Mouse (Mus musculus) kidney, adult 2 months (tissue): ENCODE measurements around the gene Rab36. TPM values are rescaled to one million over a fixed set of nuclear protein-coding genes. Genes with fewer than 3 reads are reported as not detected.

Experiments
- DNase-seq: peaks from one replicate; pipeline ENCODE4 v3.0.0; 2021
- H3K27ac ChIP-seq: fragments of 200-500 bp; 2 replicates; pipeline ENCODE4 v1.5.1; 2012; ENCODE audit warnings: low read depth, low read length, control low read depth, inconsistent platforms; ENCODE audit not compliant: insufficient read depth
- H3K27me3 ChIP-seq: fragments of 200-500 bp; replicated peaks from 2 replicates; pipeline ENCODE4 v1.6.1; 2012; ENCODE audit warnings: mild to moderate bottlenecking, moderate library complexity, low read length, inconsistent platforms; ENCODE audit not compliant: control insufficient read depth, insufficient read depth
- H3K36me3 ChIP-seq: fragments of 200-500 bp; 2 replicates; pipeline ENCODE4 v1.6.1; 2012; ENCODE audit warnings: mild to moderate bottlenecking, moderate library complexity, low read length, inconsistent platforms; ENCODE audit not compliant: control insufficient read depth, insufficient read depth
- H3K4me1 ChIP-seq: fragments of 200-500 bp; 2 replicates; pipeline ENCODE4 v1.6.1; 2011; ENCODE audit warnings: low read length; ENCODE audit not compliant: control insufficient read depth, insufficient read depth
- H3K4me3 ChIP-seq: fragments of 200-500 bp; 2 replicates; pipeline ENCODE4 v1.5.1; 2011; ENCODE audit warnings: mild to moderate bottlenecking, low read depth, low read length, control low read depth; ENCODE audit not compliant: insufficient read depth
- CTCF ChIP-seq: fragments of 200-500 bp; conservative IDR thresholded peaks from 2 replicates; pipeline ENCODE4 v1.5.1; 2011; ENCODE audit warnings: low read depth, mild to moderate bottlenecking, control low read depth, low read length, moderate library complexity, mixed read lengths; ENCODE audit not compliant: insufficient read depth, insufficient read length
- POLR2A ChIP-seq: fragments of 200-500 bp; IDR thresholded peaks from one replicate; pipeline ENCODE4 v1.6.1; 2011; ENCODE audit warnings: low read depth, low read length, control low read depth
- WGBS: fragments of 180-500 bp; shearing (Covaris S2); methylation state at CpG from one replicate; pipeline ENCODE4 v1.1.7; 2018; 5-methylcytosine and 5-hydroxymethylcytosine counted together
- polyA plus RNA-seq: library from polyadenylated mRNA; depleted of rRNA; stranded (reverse); fragments of >200 nt; gene quantifications from 2 replicates; pipeline ENCODE4 v1.2.3, GENCODE M21; 2012

Rab36 gene
- polyA plus RNA-seq, 1 experiment = 9.5 TPM

GRCm38 (mm10) chr10:75048711-75049110 is 11.9 kb downstream of the Rab36 start:
- no peak for DNase-seq
- TF ChIP-seq POLR2A (no peak), CTCF (no peak)
- H3K27ac ChIP-seq = no peak overlapping the region
- WGBS = 96% methylated on average over 7 of the region's 7 CpGs
- no peaks in the 10 kb centered on the region for H3K27me3 ChIP-seq
- H3K4me1 ChIP-seq = no peaks in the 10 kb centered on the region; the same call in 1 of the 2 replicates
- H3K4me3 ChIP-seq = no peak overlapping the region
- H3K36me3 ChIP-seq = no peaks in the 10 kb centered on the region

- Histone ChIP-seq H3K27me3 (no peaks in the 10 kb centered on the region), H3K36me3 (no peaks in the 10 kb centered on the region), H3K4me1 (peaks cover 5% of the 10 kb centered on the region; the same call in 1 of the 2 replicates), H3K4me3 (no peak overlapping the region), H3K27ac (no peak overlapping the region)
- no peak for TF ChIP-seq POLR2A
- TF ChIP-seq CTCF = no peak
- no peak for DNase-seq
- 85% methylated on average over 21 of the region's 21 CpGs for WGBS
Observed at GRCm38 (mm10) chr10:75051364-75052074, 14.7 kb downstream of the Rab36 start.

- Histone ChIP-seq H3K4me1 (peaks cover 5% of the 10 kb centered on the region; the same call in 1 of the 2 replicates), H3K27me3 (no peaks in the 10 kb centered on the region), H3K27ac (no peak overlapping the region), H3K36me3 (no peaks in the 10 kb centered on the region), H3K4me3 (no peak overlapping the region)
- WGBS = 54% methylated on average over 8 of the region's 8 CpGs
- peak; percentile 85 for DNase-seq
- TF ChIP-seq CTCF = no peak
- no peak for TF ChIP-seq POLR2A
Observed at GRCm38 (mm10) chr10:75052902-75053301, 16.0 kb downstream of the Rab36 start.

GRCm38 (mm10) chr10:75053655-75054054 is 16.8 kb downstream of the Rab36 start:
- H3K27me3 ChIP-seq = no peaks in the 10 kb centered on the region
- peaks cover 5% of the 10 kb centered on the region; the same call in 1 of the 2 replicates for H3K4me1 ChIP-seq
- WGBS = 44% methylated on average over 4 of the region's 4 CpGs
- DNase-seq = peak; percentile 65
- H3K27ac ChIP-seq = no peak overlapping the region
- no peaks in the 10 kb centered on the region for H3K36me3 ChIP-seq
- no peak overlapping the region for H3K4me3 ChIP-seq
- TF ChIP-seq POLR2A (no peak), CTCF (no peak)

- DNase-seq = no peak
- H3K27me3 ChIP-seq = no peaks in the 10 kb centered on the region
- no peak overlapping the region for H3K27ac ChIP-seq
- H3K4me1 ChIP-seq = peaks cover 5% of the 10 kb centered on the region; the same call in 1 of the 2 replicates
- no peaks in the 10 kb centered on the region for H3K36me3 ChIP-seq
- H3K4me3 ChIP-seq = no peak overlapping the region
- no peak for TF ChIP-seq CTCF
- TF ChIP-seq POLR2A = no peak
- WGBS = 42% methylated on average over 6 of the region's 6 CpGs
Observed at GRCm38 (mm10) chr10:75054125-75054524, 17.3 kb downstream of the Rab36 start.

GRCm38 (mm10) chr10:75055672-75056071 is 18.8 kb downstream of the Rab36 start:
- peaks cover 8% of the 10 kb centered on the region; the same call in 1 of the 2 replicates for H3K4me1 ChIP-seq
- no peaks in the 10 kb centered on the region for H3K27me3 ChIP-seq
- TF ChIP-seq CTCF (no peak), POLR2A (no peak)
- WGBS = 68% methylated on average over 5 of the region's 5 CpGs
- H3K36me3 ChIP-seq = no peaks in the 10 kb centered on the region
- no peak for DNase-seq
- no peak overlapping the region for H3K27ac ChIP-seq
- H3K4me3 ChIP-seq = no peak overlapping the region

- peaks cover 8% of the 10 kb centered on the region; the same call in 1 of the 2 replicates for H3K4me1 ChIP-seq
- no peaks in the 10 kb centered on the region for H3K36me3 ChIP-seq
- no peaks in the 10 kb centered on the region for H3K27me3 ChIP-seq
- H3K4me3 ChIP-seq = no peak overlapping the region
- peak; percentile 72 for DNase-seq
- H3K27ac ChIP-seq = no peak overlapping the region
- TF ChIP-seq POLR2A = no peak
- TF ChIP-seq CTCF = no peak
- WGBS = 36% methylated on average over 4 of the region's 4 CpGs
Observed at GRCm38 (mm10) chr10:75056255-75056654, 19.4 kb downstream of the Rab36 start.
